Mouse (Mus musculus) liver, embryonic 13.5 days (tissue): ENCODE measurements around the gene Lpo. TPM values are rescaled to one million over a fixed set of nuclear protein-coding genes. Genes with fewer than 3 reads are reported as not detected.

Source experiments
- ATAC-seq: fragments of 200-750 bp; cut with Nextera tagmentation; 2 replicates; pipeline ENCODE4 v1.8.0; 2017; ENCODE audit warnings: low read depth, mild to moderate bottlenecking, moderate number of reproducible peaks, moderate library complexity
- DNase-seq: peaks from one replicate; pipeline ENCODE4 v3.0.0; 2022
- H3K27ac ChIP-seq: fragments of 300-500 bp; sonication (generic); 2 replicates; pipeline ENCODE4 v1.5.1; 2015; ENCODE audit warnings: moderate library complexity, mild to moderate bottlenecking, inconsistent platforms
- H3K27me3 ChIP-seq: fragments of 300-500 bp; sonication (generic); 2 replicates; pipeline ENCODE4 v1.6.1; 2015; ENCODE audit warnings: mild to moderate bottlenecking, inconsistent platforms
- H3K36me3 ChIP-seq: fragments of 300-500 bp; sonication (generic); 2 replicates; pipeline ENCODE4 v1.6.1; 2015; ENCODE audit warnings: mild to moderate bottlenecking, inconsistent platforms
- H3K4me1 ChIP-seq: fragments of 300-500 bp; sonication (generic); replicated peaks from 2 replicates; pipeline ENCODE4 v1.6.1; 2015; ENCODE audit warnings: inconsistent platforms
- H3K4me2 ChIP-seq: fragments of 300-500 bp; sonication (generic); 2 replicates; pipeline ENCODE4 v1.6.1; 2015; ENCODE audit warnings: inconsistent platforms, mild to moderate bottlenecking, moderate library complexity
- H3K4me3 ChIP-seq: fragments of 300-500 bp; sonication (generic); replicated peaks from 2 replicates; pipeline ENCODE4 v1.5.1; 2015; ENCODE audit warnings: mild to moderate bottlenecking, inconsistent platforms
- H3K9ac ChIP-seq: fragments of 300-500 bp; sonication (generic); 2 replicates; pipeline ENCODE4 v1.6.1; 2015; ENCODE audit warnings: mild to moderate bottlenecking, inconsistent platforms
- H3K9me3 ChIP-seq: fragments of 300-500 bp; sonication (generic); replicated peaks from 2 replicates; pipeline ENCODE4 v1.6.1; 2016; ENCODE audit warnings: inconsistent platforms
- WGBS: fragments of 180-500 bp; shearing (Covaris S2); methylation state at CpG from one replicate; pipeline ENCODE4 v1.1.7; 2015; ENCODE audit not compliant: insufficient replicate concordance; 5-methylcytosine and 5-hydroxymethylcytosine counted together
- polyA plus RNA-seq: library from polyadenylated mRNA; unstranded; fragments of >200 nt; fragmentation: Nextera tagmentation; extraction: Ambion mirVana; gene quantifications from 2 replicates; pipeline ENCODE4 v1.2.1, GENCODE M21; 2015

Gene Lpo
- polyA plus RNA-seq, 1 experiment from 2014 or later = not detected

GRCm38 (mm10) chr11:87802621-87803020 is 25.5 kb downstream of the Lpo start:
- 57% methylated on average over 14 of the region's 14 CpGs for WGBS
- 0 out of 2 replicates have a peak, but pooled peaks cover 2% of the 10 kb centered on the region for H3K27me3 ChIP-seq
- H3K4me1 ChIP-seq = no peaks in the 10 kb centered on the region
- no peak overlapping the region for H3K4me2 ChIP-seq
- H3K36me3 ChIP-seq = no peaks in the 10 kb centered on the region
- H3K4me3 ChIP-seq = no peak overlapping the region
- no peak overlapping the region for H3K9ac ChIP-seq
- no peak overlapping the region for H3K27ac ChIP-seq
- no peaks in the 10 kb centered on the region for H3K9me3 ChIP-seq
- no peak for ATAC-seq
- no peak for DNase-seq

GRCm38 (mm10) chr11:87801711-87802275 is 26.3 kb downstream of the Lpo start:
- Histone ChIP-seq H3K27me3 (0 out of 2 replicates have a peak, but pooled peaks cover 2% of the 10 kb centered on the region), H3K4me1 (no peaks in the 10 kb centered on the region), H3K36me3 (no peaks in the 10 kb centered on the region), H3K9me3 (no peaks in the 10 kb centered on the region), H3K27ac (no peak overlapping the region), H3K4me3 (no peak overlapping the region), H3K4me2 (no peak overlapping the region), H3K9ac (no peak overlapping the region)
- 72% methylated on average over 22 of the region's 22 CpGs for WGBS
- no peak for DNase-seq
- no peak for ATAC-seq

- no peak for DNase-seq
- Histone ChIP-seq H3K27me3 (no peaks in the 10 kb centered on the region), H3K4me2 (no peak within 1 kb of the TSS), H3K36me3 (no peaks in the 10 kb centered on the region), H3K4me1 (0 out of 2 replicates have a peak, but pooled peaks cover 5% of the 10 kb centered on the region), H3K9me3 (no peaks in the 10 kb centered on the region), H3K9ac (peak within 1 kb of the TSS; percentile 2; the same call in 1 of the 2 replicates), H3K27ac (peak within 1 kb of the TSS; percentile 29; the same call in 1 of the 2 replicates), H3K4me3 (peak within 1 kb of the TSS; percentile 27; the same call in 1 of the 2 replicates)
- 14% methylated on average over 3 of the region's 3 CpGs for WGBS
- ATAC-seq = no peak
Observed at GRCm38 (mm10) chr11:87793460-87793859, 34.6 kb downstream of the Lpo start, which contains the start of gene Mpo. Mpo (plus strand) TSS chr11:87793581.

GRCm38 (mm10) chr11:87790088-87790487 is 38.0 kb downstream of the Lpo start:
- no peaks in the 10 kb centered on the region for H3K36me3 ChIP-seq
- no peak overlapping the region for H3K4me3 ChIP-seq
- WGBS = 24% methylated on average over 6 of the region's 6 CpGs
- ATAC-seq (no peak), DNase-seq (no peak)
- 0 out of 2 replicates have a peak, but pooled peaks cover 5% of the 10 kb centered on the region for H3K4me1 ChIP-seq
- H3K27ac ChIP-seq = no peak overlapping the region
- no peaks in the 10 kb centered on the region for H3K27me3 ChIP-seq
- no peak overlapping the region for H3K9ac ChIP-seq
- H3K9me3 ChIP-seq = no peaks in the 10 kb centered on the region
- no peak overlapping the region for H3K4me2 ChIP-seq

- ATAC-seq = no peak
- 84% methylated on average over 8 of the region's 8 CpGs for WGBS
Observed at GRCm38 (mm10) chr11:87780130-87780529, 48.0 kb downstream of the Lpo start.

GRCm38 (mm10) chr11:87779392-87779791 is 48.7 kb downstream of the Lpo start:
- H3K9ac ChIP-seq = no peak overlapping the region
- no peaks in the 10 kb centered on the region for H3K9me3 ChIP-seq
- no peak for DNase-seq
- no peak overlapping the region for H3K27ac ChIP-seq
- H3K4me2 ChIP-seq = no peak overlapping the region
- H3K27me3 ChIP-seq = peaks cover 4% of the 10 kb centered on the region; the same call in 1 of the 2 replicates
- H3K36me3 ChIP-seq = no peaks in the 10 kb centered on the region
- 56% methylated on average over 4 of the region's 4 CpGs for WGBS
- H3K4me1 ChIP-seq = peaks cover 17% of the 10 kb centered on the region
- H3K4me3 ChIP-seq = no peak overlapping the region
- no peak for ATAC-seq

More at GRCm38 (mm10) chr11:87780130-87780529, 48.0 kb downstream of the Lpo start:
- Histone ChIP-seq H3K9me3 (no peaks in the 10 kb centered on the region), H3K4me2 (no peak overlapping the region), H3K27ac (no peak overlapping the region), H3K36me3 (no peaks in the 10 kb centered on the region), H3K9ac (no peak overlapping the region), H3K4me1 (peaks cover 17% of the 10 kb centered on the region), H3K27me3 (peaks cover 4% of the 10 kb centered on the region; the same call in 1 of the 2 replicates), H3K4me3 (no peak overlapping the region)
- no peak for DNase-seq

- H3K4me1 ChIP-seq = peaks cover 17% of the 10 kb centered on the region
- peak overlapping the region; percentile 38 for H3K4me3 ChIP-seq
- no peak for ATAC-seq
- WGBS = 53% methylated on average over 12 of the region's 12 CpGs
- H3K27me3 ChIP-seq = peaks cover 4% of the 10 kb centered on the region; the same call in 1 of the 2 replicates
- no peak for DNase-seq
- peak overlapping the region; percentile 61 for H3K4me2 ChIP-seq
- no peaks in the 10 kb centered on the region for H3K9me3 ChIP-seq
- no peak overlapping the region for H3K27ac ChIP-seq
- H3K9ac ChIP-seq = peak overlapping the region; percentile 50; the same call in 1 of the 2 replicates
- no peaks in the 10 kb centered on the region for H3K36me3 ChIP-seq
Observed at GRCm38 (mm10) chr11:87778915-87779314, 49.2 kb downstream of the Lpo start.

- Histone ChIP-seq H3K9ac (peak overlapping the region; percentile 50), H3K9me3 (no peaks in the 10 kb centered on the region), H3K27ac (no peak overlapping the region), H3K4me2 (peak overlapping the region; percentile 61), H3K36me3 (no peaks in the 10 kb centered on the region), H3K27me3 (peaks cover 4% of the 10 kb centered on the region; the same call in 1 of the 2 replicates), H3K4me3 (peak overlapping the region; percentile 38), H3K4me1 (peaks cover 17% of the 10 kb centered on the region)
- 30% methylated on average over 30 of the region's 32 CpGs for WGBS
- ATAC-seq (peak; percentile 74), DNase-seq (peak; percentile 53)
Observed at GRCm38 (mm10) chr11:87778100-87778765, 49.9 kb downstream of the Lpo start.

GRCm38 (mm10) chr11:87772354-87772753 is 55.7 kb downstream of the Lpo start:
- H3K9me3 ChIP-seq = no peaks in the 10 kb centered on the region
- ATAC-seq (no peak), DNase-seq (no peak)
- H3K27ac ChIP-seq = no peak overlapping the region
- H3K4me3 ChIP-seq = no peak overlapping the region
- H3K36me3 ChIP-seq = no peaks in the 10 kb centered on the region
- 75% methylated on average over 3 of the region's 3 CpGs for WGBS
- H3K27me3 ChIP-seq = 0 out of 2 replicates have a peak, but pooled peaks cover 2% of the 10 kb centered on the region
- peaks cover 7% of the 10 kb centered on the region for H3K4me1 ChIP-seq
- no peak overlapping the region for H3K4me2 ChIP-seq
- H3K9ac ChIP-seq = no peak overlapping the region

GRCm38 (mm10) chr11:87770989-87771388 is 57.1 kb downstream of the Lpo start:
- ATAC-seq (0 out of 2 replicates have a peak, but pooled peaks have one; percentile 26), DNase-seq (peak; percentile 71)
- no peak overlapping the region for H3K4me3 ChIP-seq
- H3K4me2 ChIP-seq = no peak overlapping the region
- H3K27ac ChIP-seq = peak overlapping the region; percentile 6; the same call in 1 of the 2 replicates
- no peaks in the 10 kb centered on the region for H3K9me3 ChIP-seq
- H3K27me3 ChIP-seq = peaks cover 12% of the 10 kb centered on the region
- no peaks in the 10 kb centered on the region for H3K36me3 ChIP-seq
- peaks cover 7% of the 10 kb centered on the region for H3K4me1 ChIP-seq
- 33% methylated on average over 3 of the region's 3 CpGs for WGBS
- no peak overlapping the region for H3K9ac ChIP-seq

- no peak overlapping the region for H3K4me2 ChIP-seq
- DNase-seq (no peak), ATAC-seq (peak; percentile 32; the same call in 1 of the 2 replicates)
- H3K27me3 ChIP-seq = peaks cover 35% of the 10 kb centered on the region
- H3K9ac ChIP-seq = no peak overlapping the region
- H3K9me3 ChIP-seq = no peaks in the 10 kb centered on the region
- H3K36me3 ChIP-seq = no peaks in the 10 kb centered on the region
- H3K4me3 ChIP-seq = no peak overlapping the region
- peaks cover 17% of the 10 kb centered on the region for H3K4me1 ChIP-seq
- 46% methylated on average over 4 of the region's 4 CpGs for WGBS
- no peak overlapping the region for H3K27ac ChIP-seq
Observed at GRCm38 (mm10) chr11:87768745-87769144, 59.3 kb downstream of the Lpo start.
